Mouse (Mus musculus) small intestine, adult 2 months (tissue): ENCODE data around the gene Ick. TPM values are rescaled to one million over a fixed set of nuclear protein-coding genes. Genes with fewer than 3 reads are reported as not detected.
A peak's percentile ranks its signal among the peaks of the same experiment; 100 is the strongest.
"Not testable (repeated sequence)": the region's sequence is repeated elsewhere in the genome, so short reads cannot be mapped to it uniquely, and the experiment has no call there.

Experiments
- H3K27ac ChIP-seq: fragments of 200-500 bp; 2 replicates; pipeline ENCODE4 v1.5.1; 2012; ENCODE audit warnings: low read depth, low read length, control low read depth, inconsistent platforms; ENCODE audit not compliant: insufficient read depth
- H3K27me3 ChIP-seq: fragments of 200-500 bp; 2 replicates; pipeline ENCODE4 v1.6.1; 2012; ENCODE audit warnings: mild to moderate bottlenecking, moderate library complexity, low read length, inconsistent platforms; ENCODE audit not compliant: control insufficient read depth, insufficient read depth
- H3K36me3 ChIP-seq: fragments of 200-500 bp; 2 replicates; pipeline ENCODE4 v1.6.1; 2012; ENCODE audit warnings: mild to moderate bottlenecking, low read length, control low read depth, inconsistent platforms; ENCODE audit not compliant: control insufficient read depth, insufficient read depth
- H3K4me1 ChIP-seq: fragments of 200-500 bp; 2 replicates; pipeline ENCODE4 v1.6.1; 2012; ENCODE audit warnings: low read length, inconsistent platforms, mixed read lengths; ENCODE audit not compliant: control insufficient read depth, insufficient read depth, insufficient read length
- H3K4me3 ChIP-seq: fragments of 200-500 bp; 2 replicates; pipeline ENCODE4 v1.5.1; 2012; ENCODE audit warnings: low read depth, mild to moderate bottlenecking, control low read depth, inconsistent platforms, low read length, moderate library complexity
- CTCF ChIP-seq: fragments of 200-500 bp; IDR thresholded peaks from 2 replicates; pipeline ENCODE4 v1.5.1; 2012; ENCODE audit warnings: low read depth, mild to moderate bottlenecking, control low read depth, inconsistent platforms, low read length, moderate library complexity, mixed read lengths; ENCODE audit not compliant: insufficient replicate concordance, insufficient read length; ENCODE audit errors: extremely low read depth
- POLR2A ChIP-seq: fragments of 200-500 bp; IDR thresholded peaks from 2 replicates; pipeline ENCODE4 v1.6.1; 2012; ENCODE audit warnings: low read depth, mild to moderate bottlenecking, control low read depth, inconsistent platforms, low read length, moderate library complexity
- WGBS: fragments of 180-500 bp; shearing (Covaris S2); methylation state at CpG from one replicate; pipeline ENCODE4 v1.1.7; 2018; 5-methylcytosine and 5-hydroxymethylcytosine counted together
- polyA plus RNA-seq: library from polyadenylated mRNA; depleted of rRNA; stranded (reverse); fragments of >200 nt; gene quantifications from 2 replicates; pipeline ENCODE4 v1.2.3, GENCODE M21; 2012

Ick gene
- polyA plus RNA-seq, 1 experiment, result 19.8 TPM

DNA sequence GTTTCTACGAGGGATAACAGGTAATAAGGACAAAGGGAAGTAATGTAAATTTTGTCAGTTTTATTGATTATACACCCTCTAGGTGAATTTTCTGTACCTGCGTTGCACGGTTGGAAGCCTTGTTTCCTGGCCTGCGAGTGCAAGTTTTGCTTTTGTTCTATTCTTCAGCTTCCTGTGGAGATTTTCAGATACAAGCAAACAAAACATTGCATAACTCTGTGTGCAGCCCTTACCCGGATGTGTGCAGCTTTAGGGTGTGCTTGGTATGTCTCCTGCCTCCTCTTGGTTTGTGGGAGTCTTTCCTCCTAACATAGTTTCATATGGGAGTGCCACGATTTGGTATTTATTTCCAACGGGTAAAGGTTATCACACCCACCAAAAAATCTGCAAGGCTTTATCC is 67.8 kb downstream of the Ick start:
- WGBS, result 1% methylated on average over 7 of the region's 7 CpGs
- H3K4me1 ChIP-seq, result no peaks in the 10 kb centered on the region
- no peaks in the 10 kb centered on the region for H3K36me3 ChIP-seq
- no peak for TF ChIP-seq POLR2A
- no peak overlapping the region for H3K4me3 ChIP-seq
- no peaks in the 10 kb centered on the region for H3K27me3 ChIP-seq
- H3K27ac ChIP-seq, result peak overlapping the region; percentile 99

DNA sequence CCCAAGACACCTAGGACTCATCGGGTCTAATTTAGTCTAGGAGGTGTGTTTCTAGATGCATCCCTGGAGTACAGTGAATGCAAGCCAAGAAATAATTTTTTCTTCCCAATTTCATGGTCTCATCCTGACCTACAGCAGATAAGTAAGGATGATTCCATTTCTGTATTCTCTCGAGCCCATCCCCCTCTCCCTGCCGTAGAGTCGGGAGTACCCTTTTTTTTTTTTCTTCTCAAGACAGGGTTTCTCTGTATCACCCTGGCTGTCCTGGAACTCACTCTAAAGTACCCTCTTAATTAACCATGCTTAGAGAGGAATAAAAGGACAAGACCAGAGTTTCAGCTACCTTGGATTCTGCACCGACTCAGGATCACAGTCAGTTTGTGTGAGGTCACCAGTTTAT is 69.2 kb downstream of the Ick start:
- no peak overlapping the region for H3K27ac ChIP-seq
- no peaks in the 10 kb centered on the region for H3K27me3 ChIP-seq
- no peak for TF ChIP-seq POLR2A
- TF ChIP-seq CTCF, result no peak
- H3K4me1 ChIP-seq, result no peaks in the 10 kb centered on the region
- H3K36me3 ChIP-seq, result no peaks in the 10 kb centered on the region
- WGBS, result 87% methylated on average over 5 of the region's 5 CpGs
- H3K4me3 ChIP-seq, result no peak overlapping the region

DNA sequence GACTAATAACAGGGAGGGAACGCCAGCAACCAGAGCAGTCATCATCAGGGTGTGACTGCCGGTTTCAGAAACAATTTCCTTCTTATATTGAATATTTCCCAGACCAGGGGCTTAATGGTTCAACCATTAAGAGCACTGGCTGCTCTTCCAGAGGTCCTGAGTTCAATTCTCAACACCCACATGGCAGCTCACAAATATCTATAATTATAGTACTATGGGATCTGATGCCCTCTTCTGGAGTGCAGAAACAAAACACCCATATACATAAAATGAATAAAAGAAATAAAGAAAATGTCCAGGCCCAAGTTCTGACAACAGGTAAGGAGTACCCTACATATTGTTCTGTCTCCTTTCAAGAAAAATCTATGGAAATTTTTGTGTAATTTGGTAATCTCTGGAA is 70.1 kb downstream of the Ick start:
- no peaks in the 10 kb centered on the region for H3K36me3 ChIP-seq
- H3K27me3 ChIP-seq, result no peaks in the 10 kb centered on the region
- 30% methylated on average over 2 of the region's 2 CpGs for WGBS
- H3K27ac ChIP-seq, result no peak overlapping the region
- no peak overlapping the region for H3K4me3 ChIP-seq
- H3K4me1 ChIP-seq, result no peaks in the 10 kb centered on the region
- TF ChIP-seq CTCF, result no peak
- no peak for TF ChIP-seq POLR2A

DNA sequence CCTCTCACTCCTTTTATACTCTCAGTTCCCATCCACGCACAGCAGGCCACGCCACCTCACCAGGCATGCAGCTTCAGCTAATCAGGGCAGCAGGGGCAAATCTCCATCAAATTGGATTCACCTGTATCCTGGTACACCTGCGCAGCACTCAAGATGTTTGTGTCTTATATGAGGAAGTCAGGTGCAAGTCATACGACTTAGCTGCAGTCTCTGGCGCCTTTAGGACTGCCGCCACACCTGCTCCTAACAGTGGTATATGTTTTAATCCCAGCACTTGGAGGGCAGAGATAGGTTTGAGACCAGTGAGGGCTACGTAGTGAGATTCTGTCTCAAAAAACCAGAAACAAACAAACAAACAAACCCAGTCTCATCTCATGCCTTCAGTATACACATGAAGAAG is 73.5 kb downstream of the Ick start, which contains the start of gene Gsta4:
TSS of gene Gsta4 (plus strand) at position 301 of the 400 bp plus-strand sequence.
- H3K4me3 ChIP-seq, H3K36me3 ChIP-seq, H3K4me1 ChIP-seq, H3K27me3 ChIP-seq, H3K27ac ChIP-seq: not testable (repeated sequence)
- 99% methylated on average over 5 of the region's 7 CpGs for WGBS

DNA sequence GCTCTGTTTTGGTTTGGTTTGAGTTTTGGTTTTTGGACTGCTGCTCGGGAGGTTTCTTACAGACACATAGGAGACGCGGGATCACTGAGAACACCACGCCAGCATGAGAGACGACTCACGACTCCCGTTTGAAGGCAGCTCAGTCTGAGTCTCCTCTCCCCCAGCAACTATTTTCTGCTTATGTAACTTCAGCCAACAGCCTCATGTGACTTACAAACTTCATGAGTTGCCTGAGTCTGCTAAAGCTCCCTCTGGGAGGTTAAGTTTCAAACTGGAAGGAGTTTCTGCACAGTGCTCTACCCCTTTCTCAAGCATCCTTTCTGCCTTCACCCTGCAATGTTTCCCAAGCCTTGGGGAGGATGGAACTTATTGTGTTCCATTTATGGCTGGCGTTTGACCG is 76.7 kb downstream of the Ick start:
- Histone ChIP-seq H3K27ac (no peak overlapping the region), H3K27me3 (no peaks in the 10 kb centered on the region), H3K4me1 (peaks cover 4% of the 10 kb centered on the region; the same call in 1 of the 2 replicates), H3K36me3 (no peaks in the 10 kb centered on the region), H3K4me3 (no peak overlapping the region)
- TF ChIP-seq CTCF (no peak), POLR2A (no peak)
- WGBS, result 83% methylated on average over 9 of the region's 9 CpGs

DNA sequence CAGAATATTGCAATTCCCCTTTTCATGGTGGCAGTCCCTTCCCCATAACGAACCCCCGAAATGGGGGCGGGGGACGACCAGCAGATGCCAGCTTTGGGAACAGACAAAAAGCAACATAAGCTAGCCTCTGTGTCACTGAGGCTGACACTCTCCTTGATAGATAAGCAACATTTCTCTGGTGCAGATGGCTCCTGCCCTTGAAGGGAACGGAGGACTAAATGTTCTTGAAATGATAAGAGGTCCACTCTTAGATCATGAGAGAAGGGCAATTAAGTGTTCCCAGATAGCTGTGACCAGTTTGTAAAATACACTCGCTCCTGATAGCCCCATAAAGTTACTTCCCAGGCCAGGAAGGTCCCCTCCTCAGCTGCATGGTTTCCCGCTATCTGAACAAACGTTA is 79.9 kb downstream of the Ick start:
- Histone ChIP-seq H3K27me3 (no peaks in the 10 kb centered on the region), H3K4me3 (no peak overlapping the region), H3K36me3 (no peaks in the 10 kb centered on the region), H3K27ac (no peak overlapping the region), H3K4me1 (peaks cover 11% of the 10 kb centered on the region; the same call in 1 of the 2 replicates)
- WGBS, result 73% methylated on average over 8 of the region's 8 CpGs
- TF ChIP-seq POLR2A, result no peak
- no peak for TF ChIP-seq CTCF

DNA sequence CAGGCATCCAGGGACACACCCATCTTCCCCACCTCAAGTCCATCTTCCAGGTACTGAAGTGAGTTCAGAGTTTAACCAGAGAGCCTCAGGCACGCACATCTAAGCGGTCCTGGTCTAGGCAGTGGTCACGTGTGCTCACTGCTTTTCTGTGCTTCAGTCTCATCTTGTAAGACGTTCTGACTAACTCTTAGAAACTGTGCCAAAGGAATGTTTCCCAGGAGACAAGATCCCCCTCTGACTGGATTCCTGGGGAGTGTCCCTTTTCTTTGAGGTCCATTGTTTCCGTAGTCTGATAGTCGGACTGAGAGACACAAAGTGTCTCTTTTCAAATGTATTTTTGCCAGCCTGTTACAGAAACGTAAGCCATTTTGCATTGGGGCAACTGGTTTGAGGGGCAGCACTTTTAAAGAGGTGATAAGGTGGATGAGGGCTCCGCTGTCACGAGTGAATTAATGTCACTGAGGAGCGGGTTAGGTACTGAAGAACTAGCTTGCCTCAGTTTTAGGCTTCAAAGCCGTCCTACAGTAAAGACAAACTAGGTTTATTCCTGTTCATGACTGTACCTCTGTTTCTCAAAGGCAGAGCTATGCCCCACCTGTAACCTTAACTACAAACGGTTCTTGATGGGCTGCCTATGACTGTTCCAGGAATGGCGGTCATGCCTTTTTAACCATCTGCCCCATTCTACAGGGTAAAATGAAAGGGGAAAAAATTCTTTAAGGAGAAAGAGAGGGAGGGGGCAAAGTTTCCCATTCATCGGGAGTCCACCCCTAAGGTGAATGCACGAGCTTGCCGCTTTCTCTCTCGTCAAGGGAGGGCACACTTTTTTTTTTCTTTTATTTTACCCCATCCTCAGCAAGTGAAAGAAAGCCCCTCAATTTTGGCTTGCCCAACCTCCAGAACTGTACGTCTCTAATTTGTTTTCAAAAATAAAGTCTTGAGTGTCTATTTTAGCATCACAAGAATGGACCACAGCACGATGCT is 82.0 kb downstream of the Ick start:
- H3K27me3 ChIP-seq, result no peaks in the 10 kb centered on the region
- no peak for TF ChIP-seq CTCF
- no peak for TF ChIP-seq POLR2A
- WGBS, result 10% methylated on average over 19 of the region's 19 CpGs
- H3K4me3 ChIP-seq, result no peak overlapping the region; the same call in 1 of the 2 replicates
- H3K27ac ChIP-seq, result no peak overlapping the region
- H3K36me3 ChIP-seq, result no peaks in the 10 kb centered on the region
- peaks cover 9% of the 10 kb centered on the region; the same call in 1 of the 2 replicates for H3K4me1 ChIP-seq
